Mouse (Mus musculus) brain, embryonic 14.5 days (tissue): ENCODE measurements around the gene Zp3r.

Source experiments
- CTCF ChIP-seq: fragments of 200-500 bp; IDR thresholded peaks from 2 replicates; pipeline ENCODE4 v1.5.1; 2012; ENCODE audit warnings: inconsistent platforms, mild to moderate bottlenecking, moderate library complexity, borderline replicate concordance; ENCODE audit not compliant: insufficient read depth, insufficient read length; ENCODE audit errors: extremely low read depth
- POLR2A ChIP-seq: fragments of 200-500 bp; IDR thresholded peaks from 2 replicates; pipeline ENCODE4 v1.6.1; 2012; ENCODE audit warnings: mild to moderate bottlenecking, inconsistent platforms, borderline replicate concordance; ENCODE audit not compliant: poor library complexity, insufficient read depth, insufficient read length, severe bottlenecking; ENCODE audit errors: extremely low read depth

- TF ChIP-seq POLR2A (no peak), CTCF (peak; percentile 93)
Measured at GRCm38 (mm10) chr1:130633761-130634410, 4.5 kb upstream of the Zp3r start.
